Mouse (Mus musculus): ENCODE data around the gene Epb41l2.

DNA sequence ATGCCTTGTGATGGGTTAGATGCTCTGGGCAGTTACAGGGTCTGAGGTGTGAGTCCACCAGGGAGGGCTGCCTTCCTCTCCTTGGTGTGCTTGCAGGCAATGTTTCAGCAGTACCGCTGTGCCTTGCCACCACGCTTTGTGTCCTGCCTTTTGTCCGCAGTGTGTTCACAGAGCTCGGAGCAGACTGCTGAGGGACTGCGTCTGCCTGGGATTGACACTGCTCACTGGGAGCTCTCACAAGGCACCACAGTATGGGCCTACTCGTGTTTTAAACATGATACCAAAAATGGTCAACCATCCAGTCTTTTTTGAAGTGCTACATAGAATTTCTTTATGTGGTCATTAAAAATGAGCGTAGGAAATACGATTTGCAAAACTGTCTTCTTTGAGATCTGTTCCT is 164.1 kb downstream of the Epb41l2 start:
- TF ChIP-seq CTCF (IDR thresholded peaks at IDR 0.05; ENCODE audit: borderline replicate concordance, control insufficient read depth, extremely low read depth, insufficient read depth, low read length, poor library complexity) (no peak), POLR2A (IDR thresholded peaks at IDR 0.05; ENCODE audit: control insufficient read depth, extremely low read depth, insufficient read depth, low read length, poor library complexity) (no peak)
